Mouse (Mus musculus) lung, postnatal 0 days (tissue): ENCODE results near the gene Afg3l1.

ENCODE experiments used
- CTCF ChIP-seq: IDR thresholded peaks from 2 replicates; pipeline ENCODE4 v1.5.1; 2016; ENCODE audit warnings: antibody characterized with exemption, mild to moderate bottlenecking
- EP300 ChIP-seq: IDR thresholded peaks from 2 replicates; pipeline ENCODE4 v1.6.1; 2016; ENCODE audit warnings: antibody characterized with exemption, mild to moderate bottlenecking, control low read depth

DNA sequence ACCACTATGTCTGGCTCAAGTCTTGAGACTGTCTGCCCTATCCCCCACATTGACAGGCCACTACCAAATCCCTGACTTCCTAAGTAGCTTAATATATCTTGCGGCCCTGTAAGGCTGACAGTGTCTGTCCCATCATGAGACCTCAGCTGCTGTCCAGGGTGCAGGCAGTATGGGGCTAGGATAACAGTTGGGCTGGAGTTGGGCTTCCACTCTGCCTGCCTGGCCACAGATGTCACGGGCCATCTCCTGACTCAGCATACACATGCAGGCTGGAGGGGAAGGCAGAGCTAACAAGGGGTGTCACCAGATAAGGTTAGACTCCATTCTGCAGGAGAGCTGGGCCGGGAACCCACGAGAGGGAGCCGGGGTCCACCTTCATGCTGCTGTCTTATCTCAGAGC is 29.4 kb downstream of the Afg3l1 start:
- no peak for TF ChIP-seq CTCF
- TF ChIP-seq EP300, result no peak
